Mouse (Mus musculus) C2C12 (cell line): Measurements from ENCODE around the gene Cct3. TPM values are rescaled to one million over a fixed set of nuclear protein-coding genes. Genes with fewer than 3 reads are reported as not detected.
"Not testable (repeated sequence)": the region's sequence is repeated elsewhere in the genome, so short reads cannot be mapped to it uniquely, and the experiment has no call there.

Experiments used
- H3K27me3 ChIP-seq: one replicate; pipeline ENCODE4 v1.6.1; 2011; ENCODE audit not compliant: control insufficient read depth, insufficient read depth, insufficient read length
- H3K36me3 ChIP-seq: one replicate; pipeline ENCODE4 v1.6.1; 2011; ENCODE audit not compliant: control insufficient read depth, insufficient read depth
- H3K4me3 ChIP-seq: one replicate; pipeline ENCODE4 v1.5.1; 2011; ENCODE audit warnings: mild to moderate bottlenecking, control low read depth; ENCODE audit not compliant: poor library complexity, insufficient read depth, severe bottlenecking
- H3K79me2 ChIP-seq: one replicate; pipeline ENCODE4 v1.6.1; 2011; ENCODE audit not compliant: control insufficient read depth, insufficient read depth
- H3K79me3 ChIP-seq: one replicate; pipeline ENCODE4 v1.6.1; 2011; ENCODE audit warnings: low read depth, control low read depth
- H3ac ChIP-seq: one replicate; pipeline ENCODE3; 2011; ENCODE audit warnings: low read depth; ENCODE audit not compliant: control insufficient read depth, insufficient read length
- CEBPB ChIP-seq: IDR thresholded peaks from one replicate; pipeline ENCODE4 v1.6.1; 2011; ENCODE audit warnings: low read depth, mild to moderate bottlenecking, control low read depth, moderate library complexity
- CTCF ChIP-seq: IDR thresholded peaks from one replicate; pipeline ENCODE4 v1.5.1; 2011; ENCODE audit not compliant: control insufficient read depth, insufficient read depth, insufficient read length
- FOSL1 ChIP-seq: IDR thresholded peaks from one replicate; pipeline ENCODE4 v1.8.0; 2011; ENCODE audit warnings: mild to moderate bottlenecking, low read length; ENCODE audit not compliant: poor library complexity, insufficient read depth, severe bottlenecking
- MAX ChIP-seq: IDR thresholded peaks from one replicate; pipeline ENCODE4 v1.6.1; 2011; ENCODE audit warnings: mild to moderate bottlenecking, control low read depth
- MYOD1 ChIP-seq: IDR thresholded peaks from one replicate; pipeline ENCODE4 v1.6.1; 2011; ENCODE audit warnings: low read depth; ENCODE audit not compliant: control insufficient read depth, insufficient read length
- MYOG ChIP-seq: IDR thresholded peaks from one replicate; pipeline ENCODE4 v1.6.1; 2011; ENCODE audit not compliant: control insufficient read depth, insufficient read length; ENCODE audit errors: extremely low read depth
- USF1 ChIP-seq: IDR thresholded peaks from one replicate; pipeline ENCODE4 v1.6.1; 2011; ENCODE audit warnings: low read depth, mild to moderate bottlenecking, control low read depth, moderate library complexity
- polyA plus RNA-seq: library from polyadenylated mRNA; unstranded; fragments of >200 nt; fragmentation: generic; extraction: Trizol; gene quantifications from one replicate; pipeline ENCODE4 v1.2.1, GENCODE M21; 2012; ENCODE audit warnings: missing spikeins

Gene Cct3
- polyA plus RNA-seq, 1 experiment, result 628 TPM

DNA sequence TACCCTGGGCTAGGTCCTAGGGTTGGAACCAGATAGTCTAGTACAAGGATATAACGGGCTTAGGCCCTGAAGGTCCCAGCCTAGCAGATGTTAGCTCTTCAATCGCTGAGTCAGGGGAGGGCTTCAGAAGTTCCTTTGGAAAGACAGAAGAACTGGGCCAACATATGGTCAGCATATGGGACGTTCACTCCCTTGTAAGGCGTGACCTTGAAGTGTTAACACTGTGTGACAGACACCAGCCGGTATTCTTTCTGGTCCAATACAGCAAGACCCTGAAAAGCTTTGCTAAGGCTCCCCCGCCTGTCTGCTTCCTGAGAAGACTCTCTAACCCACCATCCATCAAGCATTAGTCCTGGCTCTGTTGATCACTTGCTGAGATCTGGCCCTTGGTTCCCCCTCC, 41.0 kb upstream of the Cct3 start:
- Histone ChIP-seq H3K36me3 (no peaks in the 10 kb centered on the region), H3K79me3 (no peaks in the 10 kb centered on the region), H3ac (no peak overlapping the region), H3K27me3 (peaks cover 67% of the 10 kb centered on the region), H3K4me3 (no peak overlapping the region), H3K79me2 (no peaks in the 10 kb centered on the region)
- TF ChIP-seq CTCF (no peak), MYOG (no peak), USF1 (no peak), FOSL1 (no peak), MYOD1 (no peak), CEBPB (no peak), MAX (no peak)

DNA sequence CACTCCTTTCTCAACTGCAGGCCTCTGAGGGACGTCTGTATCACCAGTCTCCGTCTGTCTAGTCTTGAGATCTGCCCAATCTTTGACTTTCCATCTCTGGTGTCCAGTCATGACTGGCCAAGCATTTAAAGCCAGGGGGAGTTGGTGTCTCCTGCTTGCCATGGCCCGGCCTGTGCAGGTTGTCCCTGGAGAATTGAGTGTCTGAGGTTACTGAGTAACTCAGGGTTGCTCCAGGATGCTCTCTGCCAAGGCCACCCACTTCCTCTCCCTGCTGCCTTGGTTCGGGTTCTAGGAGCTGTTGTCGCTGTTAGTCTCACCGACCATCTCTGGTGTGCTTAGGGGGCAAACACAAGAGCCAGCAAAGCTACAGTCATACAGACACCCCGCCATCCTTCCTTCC, 40.5 kb upstream of the Cct3 start:
- no peaks in the 10 kb centered on the region for H3K79me3 ChIP-seq
- H3K36me3 ChIP-seq, result no peaks in the 10 kb centered on the region
- H3K79me2 ChIP-seq, result no peaks in the 10 kb centered on the region
- TF ChIP-seq MYOD1, result no peak
- TF ChIP-seq MAX, result no peak
- TF ChIP-seq FOSL1, result no peak
- no peak for TF ChIP-seq MYOG
- no peak for TF ChIP-seq USF1
- TF ChIP-seq CEBPB, result no peak
- TF ChIP-seq CTCF, result no peak
- no peak overlapping the region for H3ac ChIP-seq
- H3K4me3 ChIP-seq, result no peak overlapping the region
- peaks cover 68% of the 10 kb centered on the region for H3K27me3 ChIP-seq

DNA sequence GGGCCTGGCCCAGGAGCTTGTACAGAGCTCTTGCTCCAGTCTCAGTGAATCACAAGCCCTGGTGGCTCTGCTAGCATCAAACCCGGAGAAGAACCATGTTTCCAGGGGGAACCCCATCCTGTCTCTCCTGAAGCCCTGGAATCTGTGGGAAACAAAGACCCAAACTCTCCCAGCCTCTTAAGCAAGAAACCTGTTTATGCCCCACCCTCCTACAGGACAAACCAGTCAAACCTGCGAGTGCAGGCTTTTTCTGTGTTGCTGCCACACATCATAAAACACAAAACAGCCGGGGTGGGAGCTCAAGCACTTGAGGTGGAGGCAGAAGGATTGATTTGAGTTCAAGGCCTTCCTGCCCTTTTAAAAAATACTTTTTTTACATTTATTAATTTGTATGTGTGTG, 34.6 kb upstream of the Cct3 start:
- no peak overlapping the region for H3K4me3 ChIP-seq
- H3K27me3 ChIP-seq, result peaks cover 24% of the 10 kb centered on the region
- no peak overlapping the region for H3ac ChIP-seq
- no peaks in the 10 kb centered on the region for H3K36me3 ChIP-seq
- TF ChIP-seq USF1 (no peak), MYOD1 (no peak), CEBPB (no peak), MYOG (no peak), MAX (no peak), CTCF (no peak), FOSL1 (no peak)
- H3K79me3 ChIP-seq, result no peaks in the 10 kb centered on the region
- H3K79me2 ChIP-seq, result no peaks in the 10 kb centered on the region

DNA sequence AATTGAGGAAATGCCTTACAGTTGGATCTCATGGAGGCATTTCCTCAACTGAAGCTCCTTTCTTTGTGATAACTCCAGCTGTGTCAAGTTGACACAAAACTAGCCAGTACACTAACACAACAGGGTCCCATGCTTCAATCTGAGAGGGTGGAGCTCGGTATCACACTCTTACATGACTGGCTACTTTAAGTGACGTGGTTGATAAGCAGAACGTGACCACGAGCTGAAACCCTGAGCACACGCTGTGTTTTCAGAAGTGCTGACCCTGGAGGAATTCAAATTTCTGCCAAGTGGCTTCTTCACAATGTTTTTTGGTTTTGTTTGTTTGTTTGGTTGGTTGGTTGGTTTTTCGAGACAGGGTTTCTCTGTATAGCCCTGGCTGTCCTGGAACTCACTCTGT, 28.9 kb upstream of the Cct3 start:
- not testable (repeated sequence) for H3K79me2 ChIP-seq, H3K4me3 ChIP-seq, H3K79me3 ChIP-seq, H3K36me3 ChIP-seq, H3ac ChIP-seq
- peaks cover 10% of the 10 kb centered on the region for H3K27me3 ChIP-seq

DNA sequence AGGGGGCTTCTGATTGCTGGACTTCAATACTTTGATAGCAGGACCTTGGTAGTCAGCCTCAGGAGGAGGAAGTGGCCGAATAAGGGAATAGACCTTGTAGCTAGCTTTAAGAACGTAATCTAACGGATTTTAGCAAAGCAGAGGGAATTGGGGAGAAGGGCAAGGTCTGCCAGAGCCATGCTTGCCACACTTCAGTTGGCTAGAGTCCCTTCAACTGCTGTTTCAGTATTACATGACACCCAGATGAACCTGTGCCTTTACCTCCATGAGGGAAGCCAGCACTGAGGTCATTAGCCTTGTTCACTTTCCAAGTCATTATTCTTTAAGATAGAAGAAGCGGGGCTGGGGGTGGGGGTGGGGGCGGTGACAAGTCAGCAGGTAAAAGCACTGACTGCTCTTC, 27.9 kb upstream of the Cct3 start:
- Histone ChIP-seq H3ac (no peak overlapping the region), H3K36me3 (no peaks in the 10 kb centered on the region), H3K79me2 (no peaks in the 10 kb centered on the region), H3K4me3 (no peak overlapping the region), H3K79me3 (no peaks in the 10 kb centered on the region), H3K27me3 (peaks cover 10% of the 10 kb centered on the region)
- no peak for TF ChIP-seq MYOD1

DNA sequence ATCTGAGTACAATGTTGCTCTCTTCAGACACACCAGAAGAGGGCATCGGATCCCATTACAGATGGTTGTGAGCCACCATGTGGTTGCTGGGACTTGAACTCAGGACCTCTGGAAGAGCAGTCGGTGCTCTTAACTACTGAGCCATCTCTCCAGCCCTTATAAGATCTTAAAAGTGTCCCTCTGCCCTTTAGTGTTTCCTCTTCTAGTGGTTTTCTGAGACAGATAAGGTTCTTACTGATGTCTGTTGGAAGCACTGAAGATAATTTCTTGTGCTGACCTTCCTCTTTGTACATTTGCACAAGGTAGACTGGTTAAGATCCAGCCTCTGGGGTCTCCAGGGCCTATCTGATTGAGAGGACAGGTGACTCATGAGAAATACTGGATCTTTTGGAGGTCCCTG, 25.6 kb upstream of the Cct3 start:
- not testable (repeated sequence) for H3ac ChIP-seq, H3K4me3 ChIP-seq, H3K79me3 ChIP-seq, H3K79me2 ChIP-seq, H3K36me3 ChIP-seq
- peaks cover 10% of the 10 kb centered on the region for H3K27me3 ChIP-seq

GRCm38 (mm10) chr3:88271859-88272258, 25.1 kb upstream of the Cct3 start:
- Histone ChIP-seq H3K79me2 (no peaks in the 10 kb centered on the region), H3K27me3 (peaks cover 10% of the 10 kb centered on the region), H3K4me3 (no peak overlapping the region), H3K79me3 (no peaks in the 10 kb centered on the region), H3K36me3 (no peaks in the 10 kb centered on the region), H3ac (no peak overlapping the region)
- no peak for TF ChIP-seq MAX
- TF ChIP-seq FOSL1, result no peak
- no peak for TF ChIP-seq MYOD1
- no peak for TF ChIP-seq CTCF
- TF ChIP-seq MYOG, result no peak
- no peak for TF ChIP-seq USF1
- TF ChIP-seq CEBPB, result no peak
